Mouse (Mus musculus) thymus, adult 2 months (tissue): ENCODE measurements at regions not wholly inside any gene's neighbourhood (a gene's known extent, or its start where the extent isn't known, plus 50 kb on each side); places are given as distances from the start of the nearest gene placed in this dataset.

Experiments used
- DNase-seq: peaks from one replicate; pipeline ENCODE4 v3.0.0; 2021
- H3K27ac ChIP-seq: fragments of 200-500 bp; 2 replicates; pipeline ENCODE4 v1.5.1; 2012; ENCODE audit warnings: low read length, control low read depth; ENCODE audit not compliant: control insufficient read depth, insufficient read depth
- H3K27me3 ChIP-seq: fragments of 200-500 bp; 2 replicates; pipeline ENCODE4 v1.6.1; 2012; ENCODE audit warnings: mild to moderate bottlenecking, low read length, moderate library complexity, mixed read lengths; ENCODE audit not compliant: control insufficient read depth, insufficient read depth
- H3K36me3 ChIP-seq: fragments of 200-500 bp; 2 replicates; pipeline ENCODE4 v1.6.1; 2012; ENCODE audit warnings: mild to moderate bottlenecking, low read length, moderate library complexity; ENCODE audit not compliant: control insufficient read depth, insufficient read depth
- H3K4me1 ChIP-seq: fragments of 200-500 bp; replicated peaks from 2 replicates; pipeline ENCODE4 v1.6.1; 2012; ENCODE audit warnings: low read length; ENCODE audit not compliant: control insufficient read depth, insufficient read depth
- H3K4me3 ChIP-seq: fragments of 200-500 bp; 2 replicates; pipeline ENCODE4 v1.5.1; 2012; ENCODE audit warnings: mild to moderate bottlenecking, low read length, control low read depth, moderate library complexity; ENCODE audit not compliant: control insufficient read depth, insufficient read depth
- CTCF ChIP-seq: fragments of 200-500 bp; IDR thresholded peaks from 2 replicates; pipeline ENCODE4 v1.5.1; 2012; ENCODE audit warnings: mild to moderate bottlenecking, control low read depth, low read length, moderate library complexity, borderline replicate concordance; ENCODE audit not compliant: control insufficient read depth, poor library complexity, insufficient read depth; ENCODE audit errors: extremely low read depth
- POLR2A ChIP-seq: fragments of 200-500 bp; IDR thresholded peaks from 2 replicates; pipeline ENCODE4 v1.6.1; 2012; ENCODE audit warnings: mild to moderate bottlenecking, low read length, control low read depth, moderate library complexity; ENCODE audit not compliant: control insufficient read depth, poor library complexity, insufficient read depth; ENCODE audit errors: extremely low read depth
- WGBS: fragments of 180-500 bp; shearing (Covaris S2); methylation state at CpG from one replicate; pipeline ENCODE4 v1.1.7; 2018; 5-methylcytosine and 5-hydroxymethylcytosine counted together

DNA sequence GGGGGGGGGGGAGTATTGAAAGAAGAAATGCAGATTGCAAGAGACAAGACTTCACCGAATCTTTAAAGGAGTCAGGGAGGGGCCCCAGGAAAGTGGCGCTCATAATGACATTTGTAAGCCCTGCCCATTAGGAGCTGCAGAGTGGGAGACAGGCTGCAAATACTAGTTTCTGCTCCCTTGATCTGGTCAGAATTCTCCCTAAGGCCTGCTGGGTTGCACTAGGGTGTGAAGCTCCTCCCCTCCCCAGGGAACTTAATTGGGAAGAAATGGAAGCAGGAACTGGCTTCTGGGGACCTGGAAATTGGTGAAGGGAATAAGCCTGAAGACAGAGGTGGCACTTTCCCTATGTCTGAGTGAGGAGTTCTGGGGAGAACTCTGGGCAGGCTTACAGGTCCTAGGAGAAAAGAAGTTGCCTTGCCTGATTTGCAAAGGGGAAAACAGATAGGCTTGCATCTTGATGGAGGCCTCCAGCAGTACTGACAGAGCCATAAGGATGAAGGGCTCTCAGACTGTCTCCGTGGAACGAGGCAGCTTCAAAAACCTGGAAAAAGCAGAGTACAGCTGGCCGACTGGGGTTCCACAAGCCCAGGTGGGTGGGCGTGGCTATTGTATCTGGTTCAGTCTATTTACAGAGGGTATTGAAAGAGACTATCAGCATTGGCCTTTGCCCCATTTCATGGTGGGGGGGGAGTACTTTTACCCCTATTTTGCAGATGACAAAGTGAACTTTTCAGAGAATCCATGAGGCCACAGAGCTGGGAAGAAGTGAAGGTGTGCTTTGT, 125.7 kb downstream of the Plpp3 start:
- TF ChIP-seq POLR2A = no peak
- TF ChIP-seq CTCF = no peak
- no peaks in the 10 kb centered on the region for H3K4me1 ChIP-seq
- no peaks in the 10 kb centered on the region for H3K27me3 ChIP-seq
- H3K36me3 ChIP-seq = no peaks in the 10 kb centered on the region
- DNase-seq = no peak
- H3K27ac ChIP-seq = no peak overlapping the region
- H3K4me3 ChIP-seq = no peak overlapping the region
- WGBS = 82% methylated on average over 6 of the region's 6 CpGs

DNA sequence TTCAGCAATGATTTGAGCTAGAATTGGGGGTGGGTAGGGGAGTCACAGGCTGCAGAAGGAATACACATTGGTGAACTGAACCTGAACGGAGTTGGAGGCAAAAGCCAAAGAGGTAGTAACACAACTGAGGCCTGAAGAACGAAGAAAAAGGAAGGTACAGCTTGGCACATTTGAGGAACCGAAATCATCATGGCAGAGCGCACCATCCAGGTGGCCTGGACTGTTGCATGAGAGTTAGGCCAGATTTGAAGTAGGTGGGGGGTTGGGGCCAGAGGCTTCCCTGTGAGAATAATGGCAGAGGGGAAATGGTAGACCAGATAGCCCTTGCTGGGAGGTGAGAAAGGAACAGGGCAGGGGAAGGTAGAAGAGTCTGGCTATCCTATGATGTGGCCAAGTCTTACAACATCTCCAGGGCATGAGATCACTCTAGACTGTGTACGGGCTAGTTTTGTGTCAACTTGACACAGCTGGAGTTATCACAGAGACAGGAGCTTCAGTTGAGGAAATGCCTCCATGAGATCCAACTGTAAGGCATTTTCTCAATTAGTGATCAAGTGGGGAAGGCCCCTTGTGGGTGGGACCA, 128.4 kb downstream of the Plpp3 start:
- Histone ChIP-seq H3K27ac (no peak overlapping the region), H3K36me3 (no peaks in the 10 kb centered on the region), H3K4me1 (no peaks in the 10 kb centered on the region), H3K27me3 (no peaks in the 10 kb centered on the region), H3K4me3 (no peak overlapping the region)
- no peak for DNase-seq
- WGBS = 85% methylated on average over 5 of the region's 5 CpGs
- TF ChIP-seq CTCF (no peak), POLR2A (no peak)

DNA sequence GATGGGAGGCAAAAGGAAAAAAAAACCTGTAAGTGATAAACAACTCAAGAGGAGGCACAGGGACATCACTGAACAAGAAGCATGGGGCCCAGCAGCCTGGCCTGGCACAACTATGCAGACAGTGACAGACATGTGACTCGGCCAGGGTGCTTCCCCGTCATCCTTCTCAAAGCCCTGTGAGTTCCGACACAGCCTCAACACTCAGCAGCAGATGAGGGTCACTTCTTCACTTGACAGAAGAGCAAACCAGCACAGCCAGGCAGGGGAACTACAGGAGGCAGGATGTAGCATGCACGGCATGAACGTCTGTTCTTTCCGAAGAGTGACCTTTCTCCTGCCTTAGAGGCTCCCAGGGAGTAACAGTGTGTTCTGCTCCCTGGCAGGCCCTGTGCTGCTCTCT, 129.2 kb downstream of the Plpp3 start:
- Histone ChIP-seq H3K27ac (no peak overlapping the region), H3K4me1 (no peaks in the 10 kb centered on the region), H3K36me3 (no peaks in the 10 kb centered on the region), H3K27me3 (no peaks in the 10 kb centered on the region), H3K4me3 (no peak overlapping the region)
- WGBS = 93% methylated on average over 6 of the region's 6 CpGs
- no peak for DNase-seq
- TF ChIP-seq CTCF (no peak), POLR2A (no peak)

DNA sequence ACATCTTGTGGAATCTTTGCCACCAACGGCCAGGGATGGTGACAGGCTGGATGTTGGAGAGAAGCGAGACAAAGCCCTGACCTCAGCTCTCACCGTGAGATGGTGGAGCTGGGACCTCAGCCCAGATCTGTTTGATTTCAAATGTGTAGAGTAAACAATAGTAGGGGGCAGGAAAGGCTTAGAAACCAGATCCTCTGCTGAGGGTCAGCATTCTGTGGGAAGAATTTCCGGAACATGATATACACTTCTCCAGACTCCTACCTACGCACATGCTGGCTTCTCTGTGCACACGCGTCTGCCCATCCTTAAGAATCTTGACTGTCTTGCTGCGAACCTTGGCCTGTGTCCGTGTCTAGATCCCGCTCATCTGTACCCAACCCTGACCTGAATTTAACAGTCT, 129.7 kb downstream of the Plpp3 start:
- WGBS = 94% methylated on average over 10 of the region's 10 CpGs
- H3K27ac ChIP-seq = no peak overlapping the region
- H3K4me1 ChIP-seq = no peaks in the 10 kb centered on the region
- no peaks in the 10 kb centered on the region for H3K27me3 ChIP-seq
- H3K36me3 ChIP-seq = no peaks in the 10 kb centered on the region
- DNase-seq = no peak
- no peak overlapping the region for H3K4me3 ChIP-seq
- no peak for TF ChIP-seq POLR2A
- no peak for TF ChIP-seq CTCF

DNA sequence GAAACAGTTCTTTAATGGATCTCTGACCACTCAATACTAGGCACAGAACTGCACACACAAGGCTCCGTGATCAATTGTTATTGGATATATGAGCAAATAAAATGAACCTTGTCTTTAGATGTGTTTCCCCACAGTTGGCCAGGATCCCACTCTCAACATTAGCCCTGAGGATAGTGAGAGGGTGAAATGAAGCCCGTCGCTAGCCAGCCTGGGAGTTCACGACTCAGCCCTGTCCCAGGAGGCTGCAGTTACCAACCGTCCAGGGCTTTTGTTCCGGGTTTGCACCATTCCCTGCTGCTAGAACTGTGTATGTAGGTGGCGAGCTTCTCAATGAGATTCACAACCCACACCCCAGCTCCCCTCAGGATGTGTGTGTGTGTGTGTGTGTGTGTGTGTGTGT, 130.3 kb downstream of the Plpp3 start:
- no peak for TF ChIP-seq POLR2A
- no peak for TF ChIP-seq CTCF
- Histone ChIP-seq H3K4me1 (no peaks in the 10 kb centered on the region), H3K27me3 (no peaks in the 10 kb centered on the region), H3K4me3 (no peak overlapping the region), H3K36me3 (no peaks in the 10 kb centered on the region), H3K27ac (no peak overlapping the region)
- no peak for DNase-seq
- 94% methylated on average over 7 of the region's 7 CpGs for WGBS

DNA sequence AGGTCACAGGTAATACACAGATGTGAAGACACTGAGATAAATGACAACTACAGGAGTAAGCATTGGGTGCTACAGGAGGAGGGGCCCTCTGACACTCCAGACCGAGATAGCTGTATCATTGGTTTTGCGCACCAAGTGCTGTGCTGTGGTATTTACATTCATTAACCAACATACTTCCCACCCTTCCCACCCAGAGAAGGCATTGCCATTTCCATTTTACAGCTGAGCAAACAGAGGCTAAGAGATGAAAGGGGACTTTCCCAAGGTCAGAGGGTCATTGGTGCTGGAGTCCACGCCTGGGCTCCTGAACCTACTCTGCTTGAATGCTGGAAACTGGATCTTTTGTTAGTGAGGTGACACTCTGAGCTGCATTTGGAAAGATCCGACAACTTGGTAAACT, 132.5 kb downstream of the Plpp3 start:
- 89% methylated on average over 4 of the region's 4 CpGs for WGBS
- Histone ChIP-seq H3K4me3 (no peak overlapping the region), H3K36me3 (no peaks in the 10 kb centered on the region), H3K4me1 (no peaks in the 10 kb centered on the region), H3K27ac (no peak overlapping the region), H3K27me3 (no peaks in the 10 kb centered on the region)
- DNase-seq = no peak
- TF ChIP-seq POLR2A = no peak
- TF ChIP-seq CTCF = no peak

DNA sequence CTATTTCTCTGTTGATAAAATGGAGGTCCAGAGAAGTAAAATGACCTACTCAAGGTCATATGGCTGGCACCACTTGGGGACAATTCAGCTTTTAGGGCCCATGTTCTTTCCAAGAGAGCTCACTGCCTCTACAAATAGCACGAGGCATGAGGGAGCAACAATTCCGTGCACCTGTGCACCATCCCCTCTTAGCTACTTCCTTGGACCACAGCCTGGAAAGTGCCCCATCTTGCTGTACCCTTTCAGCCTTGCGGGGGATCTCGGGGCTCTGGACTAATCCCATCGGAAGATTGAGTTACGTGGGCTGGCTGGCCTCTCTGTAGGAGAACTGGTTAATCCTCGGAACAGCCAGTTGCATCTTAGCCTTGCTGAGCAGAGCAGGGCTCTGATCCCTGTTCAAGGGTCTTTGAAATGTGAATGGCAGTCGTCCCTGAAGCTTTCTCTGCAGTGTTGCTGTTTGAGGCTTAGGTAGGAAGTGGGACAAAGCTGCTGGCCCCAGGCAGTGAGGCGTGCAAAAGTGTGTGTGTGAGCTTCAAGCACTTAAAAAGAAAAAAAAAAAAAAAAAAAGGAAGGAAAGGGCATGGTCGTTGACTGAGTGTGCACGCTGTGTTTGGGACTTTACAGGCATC, 133.8 kb downstream of the Plpp3 start:
- no peak overlapping the region for H3K4me3 ChIP-seq
- 46% methylated on average over 11 of the region's 11 CpGs for WGBS
- H3K36me3 ChIP-seq = no peaks in the 10 kb centered on the region
- no peak overlapping the region for H3K27ac ChIP-seq
- TF ChIP-seq CTCF (no peak), POLR2A (no peak)
- no peaks in the 10 kb centered on the region for H3K27me3 ChIP-seq
- H3K4me1 ChIP-seq = no peaks in the 10 kb centered on the region
- DNase-seq = no peak
